Mouse (Mus musculus) ES-E14 (cell line): ENCODE results near the gene Rcbtb2.

Experiments used
- CHD2 ChIP-seq: IDR thresholded peaks from 2 replicates; pipeline ENCODE4 v1.6.1; 2014; ENCODE audit warnings: mild to moderate bottlenecking, low read depth, low read length, inconsistent platforms
- HCFC1 ChIP-seq: IDR thresholded peaks from 2 replicates; pipeline ENCODE4 v1.6.1; 2012; ENCODE audit warnings: low read length, inconsistent platforms, borderline replicate concordance; ENCODE audit not compliant: insufficient read depth
- MAFK ChIP-seq: IDR thresholded peaks from 2 replicates; pipeline ENCODE4 v1.6.1; 2014; ENCODE audit warnings: mild to moderate bottlenecking, low read depth, low read length, inconsistent platforms; ENCODE audit not compliant: insufficient read depth
- ZNF384 ChIP-seq: IDR thresholded peaks from 2 replicates; pipeline ENCODE4 v1.6.1; 2012; ENCODE audit warnings: low read depth, low read length, inconsistent platforms

DNA sequence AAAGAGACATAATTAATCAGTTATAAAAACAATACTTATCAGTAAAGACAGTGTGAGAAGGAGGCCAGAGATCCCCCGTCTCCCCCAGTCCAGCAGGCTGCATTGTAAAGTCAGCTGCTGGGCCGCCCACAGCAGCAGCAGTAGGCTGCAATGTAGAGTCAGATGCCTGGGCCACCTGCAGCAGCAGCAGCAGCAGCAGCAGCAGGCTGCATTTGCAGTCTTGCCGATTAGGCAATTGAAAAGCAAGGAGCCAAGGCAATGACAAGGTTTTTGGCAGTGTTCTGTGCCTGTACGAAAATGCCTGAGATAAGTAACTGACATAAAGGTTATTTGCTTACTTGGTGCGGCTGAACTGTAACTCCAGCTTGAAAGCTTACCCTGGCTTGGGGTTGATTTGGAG, 53.4 kb downstream of the Rcbtb2 start:
- TF ChIP-seq CHD2: no peak
- TF ChIP-seq HCFC1: no peak
- TF ChIP-seq ZNF384: no peak
- no peak for TF ChIP-seq MAFK
